Mouse (Mus musculus) CH12.LX (cell line): ENCODE data around the gene Mark4.

Source experiments
- MYC ChIP-seq: IDR thresholded peaks from 2 replicates; pipeline ENCODE4 v1.6.1; 2011; ENCODE audit warnings: low read depth, mild to moderate bottlenecking, improper control_type of control experiment, low read length
- POLR2A ChIP-seq: IDR thresholded peaks from 2 replicates; pipeline ENCODE4 v1.6.1; 2011; ENCODE audit warnings: low read depth, mild to moderate bottlenecking, improper control_type of control experiment, low read length
- UBTF ChIP-seq: IDR thresholded peaks from 2 replicates; pipeline ENCODE4 v1.6.1; 2012; ENCODE audit warnings: low read depth, mild to moderate bottlenecking, inconsistent platforms, low read length, improper control_type of control experiment, moderate library complexity

DNA sequence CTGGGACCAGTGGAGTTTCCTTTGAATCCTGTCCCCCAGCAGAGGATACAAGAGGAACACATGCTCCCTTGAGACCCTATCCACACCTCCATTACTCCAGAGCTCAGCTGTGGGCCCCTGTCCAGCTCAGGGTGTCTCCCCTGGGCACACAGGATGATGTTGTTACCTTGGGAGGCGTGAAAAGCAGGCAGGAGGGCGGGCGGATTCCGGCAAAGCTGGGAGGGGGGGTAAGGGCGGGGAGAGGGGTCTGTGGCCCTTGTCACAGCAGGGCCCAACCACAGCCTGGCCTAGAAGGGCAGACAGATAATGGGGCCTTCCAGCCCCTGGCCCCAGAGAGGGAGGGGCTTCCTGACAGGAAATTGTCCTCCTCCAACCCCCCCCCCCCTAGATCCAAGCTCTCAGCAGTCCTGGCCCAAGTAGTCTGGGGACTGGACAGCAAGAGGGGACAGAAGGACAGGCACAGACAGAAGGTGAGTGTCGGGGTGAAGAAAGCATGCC is 4.3 kb upstream of the Mark4 start, which contains the start of gene Exoc3l2:
- no peak for TF ChIP-seq POLR2A
- TF ChIP-seq UBTF = no peak
- no peak for TF ChIP-seq MYC
